Mouse (Mus musculus) ES-Bruce4 (cell line): ENCODE data around the gene Ksr1. TPM values are rescaled to one million over a fixed set of nuclear protein-coding genes. Genes with fewer than 3 reads are reported as not detected.

Source experiments
- H3K27ac ChIP-seq: 2 replicates; pipeline ENCODE4 v1.5.1; 2012; ENCODE audit warnings: low read length, inconsistent platforms; ENCODE audit not compliant: insufficient read depth
- H3K27me3 ChIP-seq: 2 replicates; pipeline ENCODE4 v1.6.1; 2012; ENCODE audit warnings: mild to moderate bottlenecking, low read length, inconsistent platforms; ENCODE audit not compliant: control insufficient read depth, poor library complexity, insufficient read depth, severe bottlenecking
- H3K36me3 ChIP-seq: 2 replicates; pipeline ENCODE4 v1.6.1; 2012; ENCODE audit warnings: inconsistent platforms, mild to moderate bottlenecking, low read length, moderate library complexity; ENCODE audit not compliant: control insufficient read depth, poor library complexity, insufficient read depth, severe bottlenecking
- H3K4me1 ChIP-seq: one replicate; pipeline ENCODE4 v1.8.1; 2011; ENCODE audit warnings: low read length; ENCODE audit not compliant: control insufficient read depth, insufficient read depth
- H3K4me3 ChIP-seq: 2 replicates; pipeline ENCODE4 v1.5.1; 2011; ENCODE audit warnings: low read depth, mild to moderate bottlenecking, low read length
- H3K9ac ChIP-seq: 2 replicates; pipeline ENCODE4 v1.6.1; 2012; ENCODE audit warnings: low read depth, mild to moderate bottlenecking, inconsistent platforms; ENCODE audit not compliant: poor library complexity, severe bottlenecking
- H3K9me3 ChIP-seq: replicated peaks from 2 replicates; pipeline ENCODE4 v1.6.1; 2012; ENCODE audit warnings: mild to moderate bottlenecking, low read length, inconsistent platforms; ENCODE audit not compliant: control insufficient read depth, poor library complexity, insufficient read depth, severe bottlenecking
- CTCF ChIP-seq: IDR thresholded peaks from one replicate; pipeline ENCODE4 v1.8.1; 2011; ENCODE audit warnings: low read depth, low read length
- EP300 ChIP-seq: IDR thresholded peaks from 2 replicates; pipeline ENCODE4 v1.6.1; 2011; ENCODE audit warnings: low read depth, low read length; ENCODE audit not compliant: insufficient read depth
- POLR2A ChIP-seq: IDR thresholded peaks from one replicate; pipeline ENCODE4 v1.8.1; 2011; ENCODE audit warnings: low read length; ENCODE audit not compliant: insufficient read depth
- polyA plus RNA-seq: library from polyadenylated mRNA; stranded (reverse); fragments of >200 nt; gene quantifications from 2 replicates; pipeline ENCODE4 v1.2.4, GENCODE M21; 2011; ENCODE audit warnings: low read depth; ENCODE audit not compliant: missing spikeins, insufficient read depth, insufficient read length

Ksr1 gene
- polyA plus RNA-seq, 1 experiment, result 7.7 TPM

GRCm38 (mm10) chr11:79046561-79047155 lies 99.5 kb downstream of the Ksr1 start:
- TF ChIP-seq POLR2A (no peak), EP300 (no peak), CTCF (no peak)
- no peaks in the 10 kb centered on the region for H3K9me3 ChIP-seq
- no peak overlapping the region for H3K27ac ChIP-seq
- H3K4me1 ChIP-seq, result no peaks in the 10 kb centered on the region
- no peaks in the 10 kb centered on the region for H3K27me3 ChIP-seq
- no peak overlapping the region for H3K9ac ChIP-seq
- no peak overlapping the region for H3K4me3 ChIP-seq
- no peaks in the 10 kb centered on the region for H3K36me3 ChIP-seq

- Histone ChIP-seq H3K27ac (no peak overlapping the region), H3K36me3 (no peaks in the 10 kb centered on the region), H3K4me1 (no peaks in the 10 kb centered on the region), H3K27me3 (no peaks in the 10 kb centered on the region), H3K9ac (no peak overlapping the region), H3K4me3 (no peak overlapping the region), H3K9me3 (no peaks in the 10 kb centered on the region)
- TF ChIP-seq EP300 (no peak), POLR2A (no peak), CTCF (no peak)
These were observed 101.0 kb downstream of the Ksr1 start for GRCm38 (mm10) chr11:79045231-79045630.

GRCm38 (mm10) chr11:79044798-79045197 lies 101.4 kb downstream of the Ksr1 start:
- TF ChIP-seq CTCF, result no peak
- TF ChIP-seq POLR2A, result no peak
- TF ChIP-seq EP300, result no peak
- H3K9ac ChIP-seq, result no peak overlapping the region
- H3K36me3 ChIP-seq, result no peaks in the 10 kb centered on the region
- no peak overlapping the region for H3K4me3 ChIP-seq
- no peaks in the 10 kb centered on the region for H3K4me1 ChIP-seq
- H3K27ac ChIP-seq, result no peak overlapping the region
- H3K27me3 ChIP-seq, result no peaks in the 10 kb centered on the region
- no peaks in the 10 kb centered on the region for H3K9me3 ChIP-seq

- no peaks in the 10 kb centered on the region for H3K4me1 ChIP-seq
- H3K9ac ChIP-seq, result no peak overlapping the region
- H3K36me3 ChIP-seq, result no peaks in the 10 kb centered on the region
- H3K4me3 ChIP-seq, result no peak overlapping the region
- H3K9me3 ChIP-seq, result no peaks in the 10 kb centered on the region
- no peaks in the 10 kb centered on the region for H3K27me3 ChIP-seq
- TF ChIP-seq EP300, result no peak
- no peak for TF ChIP-seq CTCF
- no peak overlapping the region for H3K27ac ChIP-seq
These were observed 104.2 kb downstream of the Ksr1 start for GRCm38 (mm10) chr11:79041908-79042430.

- Histone ChIP-seq H3K9ac (no peak overlapping the region), H3K27ac (no peak overlapping the region)
These were observed 106.7 kb downstream of the Ksr1 start for GRCm38 (mm10) chr11:79039488-79039887.

GRCm38 (mm10) chr11:79037555-79037954 lies 108.7 kb downstream of the Ksr1 start:
- H3K4me3 ChIP-seq, result no peak overlapping the region
- H3K27ac ChIP-seq, result no peak overlapping the region
- H3K9ac ChIP-seq, result no peak overlapping the region
- no peak for TF ChIP-seq CTCF
- no peak for TF ChIP-seq EP300
- TF ChIP-seq POLR2A, result no peak
- no peaks in the 10 kb centered on the region for H3K4me1 ChIP-seq
- no peaks in the 10 kb centered on the region for H3K36me3 ChIP-seq
- H3K9me3 ChIP-seq, result no peaks in the 10 kb centered on the region
- no peaks in the 10 kb centered on the region for H3K27me3 ChIP-seq

More at GRCm38 (mm10) chr11:79039488-79039887, 106.7 kb downstream of the Ksr1 start:
- Histone ChIP-seq H3K36me3 (no peaks in the 10 kb centered on the region), H3K9me3 (no peaks in the 10 kb centered on the region), H3K4me3 (no peak overlapping the region), H3K4me1 (no peaks in the 10 kb centered on the region), H3K27me3 (no peaks in the 10 kb centered on the region)
- no peak for TF ChIP-seq CTCF
- TF ChIP-seq EP300, result no peak
- TF ChIP-seq POLR2A, result no peak
